Mouse (Mus musculus): ENCODE measurements around the gene Fndc5. TPM values are rescaled to one million over a fixed set of nuclear protein-coding genes. Genes with fewer than 3 reads are reported as not detected.
A peak's percentile ranks its signal among the peaks of the same experiment; 100 is the strongest.

Fndc5 gene
- 100 to 1,000 TPM; 312 to 343 TPM for total RNA-seq (2021)
- long read RNA-seq, experiment 1, transcript Fndc5-201 (6 exons, 2,763 nt): major isoform, 204 of 354 reads
- long read RNA-seq, experiment 1, partial matches to known transcripts: 126 of 354 reads
- long read RNA-seq, experiment 1, other reads (novel, unspliced or antisense): 24 of 354 reads
- long read RNA-seq, experiment 2, transcript Fndc5-201 (6 exons, 2,763 nt): major isoform, 136 of 235 reads
- long read RNA-seq, experiment 2, partial matches to known transcripts: 5 of 235 reads
- long read RNA-seq, experiment 2, other reads (novel, unspliced or antisense): 94 of 235 reads

GRCm38 (mm10) chr4:129136579-129137391 lies at the start of gene Fndc5:
Gene Fndc5 (plus strand): TSS chr4:129136999.
- DNase-seq: peak in 1 of 2 experiments; percentile 34

- DNase-seq: no peak
Measured at GRCm38 (mm10) chr4:129087850-129088249, 48.9 kb upstream of the Fndc5 start.

GRCm38 (mm10) chr4:129095276-129095675 lies 41.5 kb upstream of the Fndc5 start:
- no peak for DNase-seq

GRCm38 (mm10) chr4:129097006-129097405 lies 39.8 kb upstream of the Fndc5 start:
- DNase-seq: no peak

- no peak for DNase-seq
Measured at GRCm38 (mm10) chr4:129102133-129102829, 34.5 kb upstream of the Fndc5 start.

GRCm38 (mm10) chr4:129105356-129105755 lies 31.4 kb upstream of the Fndc5 start, which contains the start of gene Tmem54:
Gene Tmem54 (plus strand): TSS chr4:129105548.
- no peak for DNase-seq

- no peak for DNase-seq
Measured at GRCm38 (mm10) chr4:129106073-129106472, 30.7 kb upstream of the Fndc5 start.

- no peak for DNase-seq
Measured at GRCm38 (mm10) chr4:129107348-129107899, 29.4 kb upstream of the Fndc5 start.

- no peak for DNase-seq
Measured at GRCm38 (mm10) chr4:129108624-129109023, 28.2 kb upstream of the Fndc5 start.

GRCm38 (mm10) chr4:129110804-129111203 lies 26.0 kb upstream of the Fndc5 start:
- no peak for DNase-seq

- DNase-seq: no peak
Measured at GRCm38 (mm10) chr4:129111350-129111749, 25.4 kb upstream of the Fndc5 start.

GRCm38 (mm10) chr4:129112231-129112630 lies 24.6 kb upstream of the Fndc5 start:
- DNase-seq: no peak

GRCm38 (mm10) chr4:129113083-129113988 lies 23.5 kb upstream of the Fndc5 start:
- DNase-seq: peak in 1 of 2 experiments; percentile 23

- DNase-seq: no peak
Measured at GRCm38 (mm10) chr4:129116703-129117102, 20.1 kb upstream of the Fndc5 start.

- DNase-seq: no peak
Measured at GRCm38 (mm10) chr4:129117720-129118510, 18.9 kb upstream of the Fndc5 start.

GRCm38 (mm10) chr4:129119708-129120107 lies 17.1 kb upstream of the Fndc5 start:
- no peak for DNase-seq

GRCm38 (mm10) chr4:129120520-129121445 lies 16.0 kb upstream of the Fndc5 start:
- peak in 1 of 2 experiments; percentile 70 for DNase-seq

- no peak for DNase-seq
Measured at GRCm38 (mm10) chr4:129121569-129122086, 15.2 kb upstream of the Fndc5 start, which contains the start of gene Hpca. Gene Hpca (minus strand): TSS chr4:129122036.

GRCm38 (mm10) chr4:129122107-129122506 lies 14.7 kb upstream of the Fndc5 start:
- DNase-seq: no peak

Measured in heart, adult 18-20 months (tissue).